In genomic region chr3:45198994-45199589, GRCm38 (mm10) we compare ENCODE assay signal across 23 mouse cellular contexts.
"Had no signal": no experiment of that assay in that cellular context is flagged by ENCODE, and none has a peak within 500 bp of the region (broad histone marks: within the 10 kb centered on the region; RNA-seq: fewer than 3 reads in every experiment).

No protein-coding gene starts in this region.

- H3K36me3 ChIP-seq: heart, embryonic 13.5 days; heart, embryonic 15.5 days; hindbrain, embryonic 13.5 days; hindbrain, embryonic 15.5 days; limb, embryonic 13.5 days; limb, embryonic 15.5 days had no signal

- ATAC-seq: hindbrain, postnatal 0 days; intestine, embryonic 16.5 days had no signal

- H3K27ac ChIP-seq: heart, adult 2 months; heart, embryonic 13.5 days; heart, embryonic 15.5 days; hindbrain, embryonic 13.5 days; hindbrain, embryonic 15.5 days; hindbrain, postnatal 0 days; limb, embryonic 13.5 days; limb, embryonic 15.5 days had no signal

- H3K27me3 ChIP-seq: heart, embryonic 13.5 days; heart, embryonic 15.5 days; hindbrain, embryonic 13.5 days; hindbrain, embryonic 15.5 days; limb, embryonic 13.5 days; limb, embryonic 15.5 days had no signal

- H3K4me3 ChIP-seq: heart, adult 2 months; heart, embryonic 13.5 days; heart, embryonic 15.5 days; hindbrain, embryonic 13.5 days; hindbrain, embryonic 15.5 days; limb, embryonic 13.5 days; limb, embryonic 15.5 days had no signal

- H3K9ac ChIP-seq: heart, embryonic 13.5 days; heart, embryonic 15.5 days; hindbrain, embryonic 13.5 days; hindbrain, embryonic 15.5 days; limb, embryonic 13.5 days; limb, embryonic 15.5 days had no signal

- H3K4me2 ChIP-seq: heart, embryonic 11.5 days; heart, embryonic 13.5 days; heart, embryonic 15.5 days; hindbrain, embryonic 13.5 days; hindbrain, embryonic 15.5 days; limb, embryonic 13.5 days; limb, embryonic 15.5 days had no signal

- DNase-seq: gastrocnemius, postnatal 14 days; gastrocnemius, postnatal 36 days; heart, adult 11 months; heart, adult 2 months; heart, postnatal 14 days; heart, postnatal 36 days; kidney, adult 11 months; kidney, adult 2 months; kidney, adult 9 months; kidney, postnatal 14 days; kidney, postnatal 36 days; layer of hippocampus, adult 9-11 months; layer of hippocampus, postnatal 36 days; left cerebral cortex, postnatal 4 days had no signal

- H3K9me3 ChIP-seq: heart, embryonic 13.5 days; heart, embryonic 15.5 days; hindbrain, embryonic 13.5 days; hindbrain, embryonic 15.5 days; limb, embryonic 13.5 days; limb, embryonic 15.5 days had no signal

- H3K4me1 ChIP-seq: heart, embryonic 13.5 days; heart, embryonic 15.5 days; hindbrain, embryonic 13.5 days; hindbrain, embryonic 15.5 days; limb, embryonic 13.5 days; limb, embryonic 15.5 days had no signal
